Mouse (Mus musculus): ENCODE measurements around the gene Nolc1.

Gene Nolc1

GRCm38 (mm10) chr19:46075616-46076607, at the start of gene Nolc1:
Gene Nolc1, plus strand, starts transcription at chr19:46075863.
- DNase-seq, result peak; percentile 98 to 100

GRCm38 (mm10) chr19:46026567-46026966, 49.1 kb upstream of the Nolc1 start:
- DNase-seq, result no peak

GRCm38 (mm10) chr19:46028747-46029320, 46.8 kb upstream of the Nolc1 start:
- DNase-seq, result no peak

DNA sequence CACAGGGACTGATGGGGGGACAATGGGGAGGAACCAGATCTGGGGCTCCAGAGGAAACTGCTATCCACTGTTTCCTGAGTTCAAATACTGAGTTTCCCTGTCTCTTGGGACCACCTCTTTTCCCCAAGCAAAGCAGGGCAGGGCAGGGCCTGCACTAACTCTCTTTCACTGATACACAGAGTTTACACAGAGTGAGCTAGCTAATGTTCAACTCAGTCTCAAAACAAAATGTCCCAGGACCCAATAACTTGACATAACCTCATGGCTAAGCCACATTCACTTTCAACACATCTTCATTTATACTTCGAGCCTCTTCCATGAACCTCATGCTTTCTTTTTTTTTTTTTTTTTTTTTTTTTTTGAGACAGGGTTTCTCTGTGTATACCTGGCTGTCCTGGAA, 46.0 kb upstream of the Nolc1 start:
- DNase-seq, result no peak

DNA sequence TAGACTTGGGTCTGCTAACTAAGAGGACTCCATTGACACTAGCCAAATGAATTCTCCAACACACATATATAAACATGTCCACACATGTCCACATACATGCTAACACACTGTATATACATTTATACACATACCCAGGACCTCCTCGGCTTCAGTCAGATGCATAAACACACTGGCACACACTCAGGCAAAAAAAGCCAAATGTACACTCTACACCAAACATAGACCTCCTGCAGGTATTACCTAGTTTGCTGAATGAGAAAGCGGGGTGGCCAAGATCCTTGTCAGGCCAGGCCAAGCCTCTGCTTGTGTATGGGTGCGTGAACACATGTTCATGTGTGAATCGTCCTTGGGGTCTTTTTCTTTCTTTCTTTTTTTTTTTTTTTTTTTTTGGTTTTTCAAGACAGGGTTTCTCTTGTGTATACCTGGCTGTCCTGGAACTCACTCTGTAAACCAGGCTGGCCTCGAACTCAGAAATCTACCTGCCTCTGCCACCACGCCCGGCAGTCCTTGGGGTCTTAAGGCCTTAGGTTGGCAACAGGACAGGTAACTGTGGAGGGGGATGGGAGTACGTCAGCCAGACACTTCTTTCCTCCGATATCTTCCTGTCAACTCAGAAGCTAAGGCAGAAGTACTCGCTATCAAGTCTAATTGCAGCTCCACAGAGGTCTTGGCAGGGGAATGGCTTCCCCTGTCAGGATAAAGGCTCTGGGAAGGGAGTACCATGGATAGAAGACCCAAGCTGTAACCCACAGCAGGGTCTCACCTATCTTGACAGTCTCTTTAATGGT, 45.3 kb upstream of the Nolc1 start:
- DNase-seq, result no peak

DNA sequence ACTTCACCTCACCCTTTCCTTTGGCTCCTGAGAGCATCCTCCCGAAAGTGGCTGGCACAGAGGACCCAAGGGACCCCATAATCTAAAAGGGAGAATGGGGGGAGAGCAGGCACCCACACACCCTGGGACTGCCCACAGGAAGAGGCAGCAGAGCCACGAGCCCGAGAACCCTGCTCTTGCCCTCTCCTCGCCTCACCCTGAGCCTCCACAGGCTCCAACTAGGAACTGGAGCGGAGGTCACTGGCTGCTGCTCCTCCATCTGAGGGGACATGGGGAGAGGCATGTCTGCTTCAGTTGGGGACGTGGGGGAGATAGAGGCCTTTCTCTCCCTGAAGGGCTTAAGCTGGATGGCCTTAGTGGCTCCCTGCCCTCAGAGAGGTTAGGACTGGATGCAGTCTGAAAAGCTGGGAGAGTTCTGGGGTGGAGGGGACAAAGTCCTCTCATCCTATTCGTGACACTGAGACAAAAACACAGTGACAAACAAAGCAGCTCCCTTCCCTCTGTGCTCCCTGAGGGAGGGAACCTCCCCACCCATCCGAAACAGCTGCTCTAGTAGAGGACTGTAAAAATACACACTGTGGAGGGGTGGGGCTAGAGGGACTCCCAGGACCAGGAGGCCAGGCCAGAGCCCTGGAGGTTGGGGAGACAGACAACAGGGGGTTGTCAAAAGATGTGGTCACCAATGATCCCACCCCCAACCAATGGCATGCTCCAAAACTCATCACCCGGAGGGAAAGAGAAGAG, 43.8 kb upstream of the Nolc1 start:
- no peak for DNase-seq

- no peak for DNase-seq
Measured at GRCm38 (mm10) chr19:46032731-46033510, 42.7 kb upstream of the Nolc1 start.

- DNase-seq, result no peak
Measured at GRCm38 (mm10) chr19:46033911-46034310, 41.8 kb upstream of the Nolc1 start.

GRCm38 (mm10) chr19:46035971-46036370, 39.7 kb upstream of the Nolc1 start:
- DNase-seq, result peak in 1 of 2 experiments; percentile 42

- peak in 1 of 2 experiments; percentile 58 for DNase-seq
Measured at GRCm38 (mm10) chr19:46036477-46037242, 39.0 kb upstream of the Nolc1 start.

DNA sequence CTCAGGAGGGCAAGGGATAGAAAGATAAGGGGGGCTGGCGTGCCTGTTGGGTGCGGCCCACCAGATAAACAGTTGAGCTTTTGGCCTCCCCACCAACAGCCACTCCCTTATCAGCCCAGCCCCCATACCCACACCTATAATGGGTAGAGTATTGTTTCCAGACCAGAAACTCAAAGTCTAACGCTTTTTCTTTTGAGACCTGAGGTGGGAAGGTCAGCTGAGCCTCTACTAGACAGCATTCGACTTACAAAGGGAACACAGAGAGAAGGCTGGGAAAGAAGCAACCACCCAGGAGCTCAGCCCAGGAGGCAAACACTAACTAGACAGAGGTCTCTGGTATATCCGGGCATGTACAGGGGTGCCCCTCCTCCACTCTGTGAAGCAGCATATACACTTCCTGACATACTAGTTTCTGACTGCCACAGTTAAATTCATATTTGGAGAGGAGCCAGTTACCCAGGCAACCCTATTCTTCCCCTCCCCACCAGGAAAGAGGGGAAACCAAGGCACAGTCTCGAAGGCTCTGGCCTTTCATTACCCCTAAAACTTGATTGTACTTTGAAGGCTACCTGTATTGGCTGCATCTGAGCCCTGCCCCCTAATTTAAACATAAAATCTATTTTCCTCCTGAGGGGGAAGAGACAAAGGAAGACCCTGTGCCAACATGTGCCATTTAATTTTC, 38.3 kb upstream of the Nolc1 start:
- DNase-seq, result no peak

DNA sequence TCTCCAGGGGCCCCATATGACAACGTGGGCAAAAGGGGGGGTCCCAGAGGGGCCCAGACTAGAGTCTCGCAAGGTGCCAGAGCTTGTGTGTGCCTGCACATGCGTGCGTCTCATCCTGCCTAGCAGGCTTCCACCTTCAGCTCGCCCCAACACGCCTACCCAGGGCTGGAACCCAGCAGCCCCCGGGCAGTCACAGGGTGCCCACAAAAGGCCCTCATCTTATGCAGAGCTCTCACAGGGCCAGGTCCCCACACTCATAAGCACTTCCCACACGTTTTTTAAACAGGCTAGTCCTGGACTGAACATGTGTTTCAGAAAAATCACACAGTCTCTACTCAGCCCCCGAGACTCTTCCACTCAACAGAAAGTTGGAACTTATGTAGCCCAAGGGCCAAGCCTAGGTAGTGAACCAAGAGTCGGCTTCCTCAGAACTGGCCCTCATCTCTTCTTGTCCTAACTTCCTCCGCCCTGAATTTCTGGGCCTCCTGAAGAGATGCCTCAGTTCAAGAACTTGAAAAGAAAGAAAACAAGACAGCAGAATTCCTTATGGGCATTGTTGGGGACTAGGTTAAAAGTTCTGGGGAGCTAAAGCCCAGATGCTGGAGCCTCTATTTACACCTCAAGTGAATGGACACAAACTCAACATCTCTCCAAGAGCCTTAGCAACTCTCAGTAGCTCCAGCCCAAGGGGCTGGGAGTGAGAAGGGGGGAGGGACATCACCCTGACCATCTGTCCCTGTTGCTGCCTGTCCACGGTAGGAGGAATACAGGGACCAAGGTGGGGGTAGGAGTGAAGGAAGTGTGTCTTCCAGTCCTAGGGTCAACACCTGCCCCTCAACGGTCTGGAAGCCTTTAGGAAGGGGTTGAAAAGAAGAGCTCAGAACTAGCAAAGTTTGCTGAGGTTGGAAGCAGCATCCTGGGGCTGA, 37.5 kb upstream of the Nolc1 start:
- no peak for DNase-seq

DNA sequence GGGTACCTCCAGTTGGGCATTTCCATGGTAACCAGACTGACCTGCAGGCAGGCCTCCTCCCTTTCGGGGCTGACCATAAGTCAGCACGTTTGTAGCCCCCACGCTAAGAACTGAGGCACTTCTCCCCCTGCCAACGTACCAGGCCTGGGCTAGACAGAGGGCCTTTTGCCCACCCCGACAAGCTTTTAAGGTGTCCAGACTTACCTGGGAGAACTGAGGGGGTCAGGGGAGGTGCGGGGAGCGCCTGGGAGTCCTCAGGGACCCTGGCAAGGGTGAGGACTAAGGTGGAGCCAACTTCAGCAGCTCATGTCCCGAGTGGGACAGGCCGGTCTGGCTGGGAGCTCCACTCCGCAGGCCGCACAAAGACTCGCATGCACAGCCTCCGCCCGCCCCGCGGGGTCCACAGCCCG, 36.8 kb upstream of the Nolc1 start:
- DNase-seq, result peak in 1 of 2 experiments; percentile 60

DNA sequence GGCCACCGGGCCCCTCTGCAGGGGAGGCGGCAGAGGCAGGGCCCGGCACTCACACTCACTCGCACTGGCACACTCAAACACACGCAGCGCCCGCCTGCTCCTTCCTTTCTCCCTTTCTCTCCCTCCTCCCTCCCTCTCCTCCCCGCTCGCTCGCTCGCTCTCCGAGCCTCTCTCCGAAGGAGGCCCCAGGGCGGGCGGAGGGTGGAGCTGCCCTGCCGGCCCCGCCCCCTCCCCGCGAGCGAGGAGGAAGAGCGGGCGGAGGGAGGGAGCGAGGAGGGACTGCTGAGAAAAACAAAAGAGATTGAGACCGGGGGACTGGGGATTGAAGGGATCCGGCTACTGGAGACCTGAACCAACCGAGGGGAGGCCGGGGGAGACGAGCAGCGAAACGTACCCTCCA, 36.2 kb upstream of the Nolc1 start:
- peak; percentile 89 to 90 for DNase-seq

DNA sequence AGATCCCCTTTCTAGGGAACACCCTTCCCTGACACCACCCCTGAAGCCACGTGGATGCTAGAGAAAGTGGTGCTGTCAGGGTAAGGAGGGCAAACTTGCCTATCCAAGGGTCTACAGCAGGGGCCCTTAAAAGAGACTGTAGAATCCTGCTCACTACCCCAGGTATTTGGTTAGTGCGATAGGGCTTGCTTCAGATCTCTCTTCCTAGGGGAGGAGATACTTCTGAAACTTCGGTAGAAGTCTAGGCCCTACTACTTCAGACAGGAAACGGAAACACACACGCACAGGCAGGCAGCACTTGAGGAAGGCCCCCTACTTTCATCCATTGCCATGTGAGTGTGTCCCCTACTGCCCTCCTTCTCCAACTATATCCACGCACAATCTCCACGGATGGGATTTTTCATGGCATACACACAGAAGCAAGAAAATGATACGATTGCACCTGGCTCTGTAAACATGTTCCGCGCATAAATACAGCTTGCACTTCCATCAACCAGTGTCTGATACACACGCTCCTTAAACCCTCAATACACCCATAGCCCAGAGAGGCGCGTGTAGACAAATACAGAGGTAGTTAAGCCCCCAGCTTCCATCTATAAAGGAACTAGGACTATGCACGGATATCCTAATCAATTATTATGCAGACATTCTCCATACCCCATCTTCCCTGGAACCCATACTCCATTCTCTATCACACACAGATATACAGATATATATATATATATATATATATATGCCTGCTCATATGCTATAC, 35.3 kb upstream of the Nolc1 start:
- DNase-seq, result no peak

GRCm38 (mm10) chr19:46041299-46041932, 34.2 kb upstream of the Nolc1 start:
- peak in 1 of 2 experiments; percentile 34 for DNase-seq

DNA sequence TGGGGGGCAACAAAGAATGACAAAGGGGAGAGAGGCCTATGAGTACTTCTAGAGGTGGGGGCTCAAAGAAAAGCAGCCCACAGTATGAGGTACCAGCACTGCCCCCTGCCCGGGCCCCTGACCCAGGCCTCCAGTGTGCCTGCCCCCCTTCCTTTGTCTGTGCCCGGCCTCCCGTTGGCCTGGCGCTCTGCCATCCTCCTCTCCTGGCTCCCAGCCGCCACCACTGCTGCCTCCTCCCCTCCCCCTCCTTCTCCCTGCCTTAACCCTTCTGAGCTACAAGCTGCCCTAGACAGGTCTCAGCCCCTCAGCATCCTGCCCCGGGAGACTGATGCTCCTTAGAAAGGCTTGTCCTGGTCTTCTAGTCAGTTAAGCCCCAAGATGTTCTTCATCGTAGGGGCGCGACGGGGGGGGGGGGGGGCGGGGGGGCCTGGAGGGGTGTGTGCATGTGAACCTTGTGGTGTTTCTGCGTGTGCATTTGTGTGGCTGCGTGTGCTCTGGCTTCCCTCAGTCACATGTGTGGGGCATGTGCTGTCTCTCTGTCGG, 33.7 kb upstream of the Nolc1 start:
- peak; percentile 86 to 93 for DNase-seq

Data from cerebellum, postnatal 14 days (tissue).